Mouse (Mus musculus): ENCODE measurements at regions not wholly inside any gene's neighbourhood (a gene's known extent, or its start where the extent isn't known, plus 50 kb on each side); places are given as distances from the start of the nearest gene placed in this dataset.

- no peak overlapping the region for H3K9ac ChIP-seq (ENCODE audit: low read depth, poor library complexity, severe bottlenecking)
- no peak overlapping the region for H3K4me3 ChIP-seq (ENCODE audit: low read depth, low read length)
- H3K9me3 ChIP-seq (replicated peaks; ENCODE audit: control insufficient read depth, insufficient read depth, low read length, poor library complexity, severe bottlenecking), result no peaks in the 10 kb centered on the region
- no peak for TF ChIP-seq CTCF (IDR thresholded peaks at IDR 0.05; ENCODE audit: low read depth, low read length)
- TF ChIP-seq EP300 (IDR thresholded peaks at IDR 0.05; ENCODE audit: insufficient read depth, low read depth, low read length), result no peak
- no peaks in the 10 kb centered on the region for H3K4me1 ChIP-seq (ENCODE audit: control insufficient read depth, insufficient read depth, low read length)
- no peak overlapping the region for H3K27ac ChIP-seq (ENCODE audit: insufficient read depth, low read length)
- H3K27me3 ChIP-seq (ENCODE audit: control insufficient read depth, insufficient read depth, low read length, poor library complexity, severe bottlenecking), result no peaks in the 10 kb centered on the region
- H3K36me3 ChIP-seq (ENCODE audit: control insufficient read depth, insufficient read depth, low read length, poor library complexity, severe bottlenecking), result no peaks in the 10 kb centered on the region
These were observed 199.1 kb upstream of the Serp2 start for GRCm38 (mm10) chr14:76755591-76756376.

- TF ChIP-seq CTCF (IDR thresholded peaks at IDR 0.05; ENCODE audit: low read depth, low read length) (no peak), POLR2A (IDR thresholded peaks at IDR 0.05; ENCODE audit: insufficient read depth, low read length) (no peak), EP300 (IDR thresholded peaks at IDR 0.05; ENCODE audit: insufficient read depth, low read depth, low read length) (no peak)
- H3K27me3 ChIP-seq (ENCODE audit: control insufficient read depth, insufficient read depth, low read length, poor library complexity, severe bottlenecking), result no peaks in the 10 kb centered on the region
- no peaks in the 10 kb centered on the region for H3K36me3 ChIP-seq (ENCODE audit: control insufficient read depth, insufficient read depth, low read length, poor library complexity, severe bottlenecking)
- H3K27ac ChIP-seq (ENCODE audit: insufficient read depth, low read length), result no peak overlapping the region
- no peak overlapping the region for H3K4me3 ChIP-seq (ENCODE audit: low read depth, low read length)
- no peak overlapping the region for H3K9ac ChIP-seq (ENCODE audit: low read depth, poor library complexity, severe bottlenecking)
- H3K4me1 ChIP-seq (ENCODE audit: control insufficient read depth, insufficient read depth, low read length), result no peaks in the 10 kb centered on the region
- no peaks in the 10 kb centered on the region for H3K9me3 ChIP-seq (replicated peaks; ENCODE audit: control insufficient read depth, insufficient read depth, low read length, poor library complexity, severe bottlenecking)
These were observed 197.0 kb upstream of the Serp2 start for GRCm38 (mm10) chr14:76753734-76754133.

GRCm38 (mm10) chr14:76749178-76749577 lies 192.5 kb upstream of the Serp2 start:
- Histone ChIP-seq H3K36me3 (ENCODE audit: control insufficient read depth, insufficient read depth, low read length, poor library complexity, severe bottlenecking) (no peaks in the 10 kb centered on the region), H3K9ac (ENCODE audit: low read depth, poor library complexity, severe bottlenecking) (no peak overlapping the region), H3K9me3 (replicated peaks; ENCODE audit: control insufficient read depth, insufficient read depth, low read length, poor library complexity, severe bottlenecking) (no peaks in the 10 kb centered on the region), H3K27me3 (ENCODE audit: control insufficient read depth, insufficient read depth, low read length, poor library complexity, severe bottlenecking) (no peaks in the 10 kb centered on the region), H3K27ac (ENCODE audit: insufficient read depth, low read length) (no peak overlapping the region), H3K4me1 (ENCODE audit: control insufficient read depth, insufficient read depth, low read length) (no peaks in the 10 kb centered on the region), H3K4me3 (ENCODE audit: low read depth, low read length) (no peak overlapping the region)
- no peak for TF ChIP-seq EP300 (IDR thresholded peaks at IDR 0.05; ENCODE audit: insufficient read depth, low read depth, low read length)
- TF ChIP-seq CTCF (IDR thresholded peaks at IDR 0.05; ENCODE audit: low read depth, low read length), result no peak
- no peak for TF ChIP-seq POLR2A (IDR thresholded peaks at IDR 0.05; ENCODE audit: insufficient read depth, low read length)

- H3K4me1 ChIP-seq (ENCODE audit: control insufficient read depth, insufficient read depth, low read length), result no peaks in the 10 kb centered on the region
- H3K27me3 ChIP-seq (ENCODE audit: control insufficient read depth, insufficient read depth, low read length, poor library complexity, severe bottlenecking), result no peaks in the 10 kb centered on the region
- no peaks in the 10 kb centered on the region for H3K9me3 ChIP-seq (replicated peaks; ENCODE audit: control insufficient read depth, insufficient read depth, low read length, poor library complexity, severe bottlenecking)
- no peak overlapping the region for H3K4me3 ChIP-seq (ENCODE audit: low read depth, low read length)
- TF ChIP-seq POLR2A (IDR thresholded peaks at IDR 0.05; ENCODE audit: insufficient read depth, low read length), result no peak
- TF ChIP-seq CTCF (IDR thresholded peaks at IDR 0.05; ENCODE audit: low read depth, low read length), result no peak
- no peak for TF ChIP-seq EP300 (IDR thresholded peaks at IDR 0.05; ENCODE audit: insufficient read depth, low read depth, low read length)
- H3K27ac ChIP-seq (ENCODE audit: insufficient read depth, low read length), result no peak overlapping the region
- no peak overlapping the region for H3K9ac ChIP-seq (ENCODE audit: low read depth, poor library complexity, severe bottlenecking)
- H3K36me3 ChIP-seq (ENCODE audit: control insufficient read depth, insufficient read depth, low read length, poor library complexity, severe bottlenecking), result no peaks in the 10 kb centered on the region
These were observed 192.0 kb upstream of the Serp2 start for GRCm38 (mm10) chr14:76748711-76749110.

- Histone ChIP-seq H3K4me1 (ENCODE audit: control insufficient read depth, insufficient read depth, low read length) (no peaks in the 10 kb centered on the region), H3K27ac (ENCODE audit: insufficient read depth, low read length) (no peak overlapping the region), H3K9me3 (replicated peaks; ENCODE audit: control insufficient read depth, insufficient read depth, low read length, poor library complexity, severe bottlenecking) (no peaks in the 10 kb centered on the region), H3K4me3 (ENCODE audit: low read depth, low read length) (no peak overlapping the region), H3K9ac (ENCODE audit: low read depth, poor library complexity, severe bottlenecking) (no peak overlapping the region), H3K36me3 (ENCODE audit: control insufficient read depth, insufficient read depth, low read length, poor library complexity, severe bottlenecking) (no peaks in the 10 kb centered on the region), H3K27me3 (ENCODE audit: control insufficient read depth, insufficient read depth, low read length, poor library complexity, severe bottlenecking) (no peaks in the 10 kb centered on the region)
- TF ChIP-seq EP300 (IDR thresholded peaks at IDR 0.05; ENCODE audit: insufficient read depth, low read depth, low read length) (no peak), POLR2A (IDR thresholded peaks at IDR 0.05; ENCODE audit: insufficient read depth, low read length) (no peak), CTCF (IDR thresholded peaks at IDR 0.05; ENCODE audit: low read depth, low read length) (no peak)
These were observed 191.1 kb upstream of the Serp2 start for GRCm38 (mm10) chr14:76747814-76748213.

GRCm38 (mm10) chr14:76746282-76746681 lies 189.6 kb upstream of the Serp2 start:
- Histone ChIP-seq H3K9me3 (replicated peaks; ENCODE audit: control insufficient read depth, insufficient read depth, low read length, poor library complexity, severe bottlenecking) (no peaks in the 10 kb centered on the region), H3K9ac (ENCODE audit: low read depth, poor library complexity, severe bottlenecking) (no peak overlapping the region), H3K27ac (ENCODE audit: insufficient read depth, low read length) (no peak overlapping the region), H3K4me1 (ENCODE audit: control insufficient read depth, insufficient read depth, low read length) (no peaks in the 10 kb centered on the region), H3K27me3 (ENCODE audit: control insufficient read depth, insufficient read depth, low read length, poor library complexity, severe bottlenecking) (no peaks in the 10 kb centered on the region), H3K4me3 (ENCODE audit: low read depth, low read length) (no peak overlapping the region), H3K36me3 (ENCODE audit: control insufficient read depth, insufficient read depth, low read length, poor library complexity, severe bottlenecking) (no peaks in the 10 kb centered on the region)
- no peak for TF ChIP-seq EP300 (IDR thresholded peaks at IDR 0.05; ENCODE audit: insufficient read depth, low read depth, low read length)
- no peak for TF ChIP-seq CTCF (IDR thresholded peaks at IDR 0.05; ENCODE audit: low read depth, low read length)
- no peak for TF ChIP-seq POLR2A (IDR thresholded peaks at IDR 0.05; ENCODE audit: insufficient read depth, low read length)

All from ES-Bruce4 (cell line).